Mouse (Mus musculus): Measurements from ENCODE around the gene Lad1. TPM values are rescaled to one million over a fixed set of nuclear protein-coding genes. Genes with fewer than 3 reads are reported as not detected.

Lad1 gene
- polyA plus RNA-seq, 1 experiment from 2014 or later = 3.7 TPM

GRCm38 (mm10) chr1:135862561-135862960 is 44.2 kb downstream of the Lad1 start:
- Histone ChIP-seq H3K9me3 (replicated peaks; ENCODE audit: control insufficient read depth, low read length) (no peaks in the 10 kb centered on the region), H3K27ac (replicated peaks; ENCODE audit: low read depth, low read length) (no peak overlapping the region), H3K4me3 (ENCODE audit: low read depth, low read length) (no peak overlapping the region), H3K36me3 (replicated peaks; ENCODE audit: control insufficient read depth, insufficient read depth, low read depth, low read length) (no peaks in the 10 kb centered on the region), H3K4me2 (ENCODE audit: low read depth, low read length) (no peak overlapping the region), H3K9ac (replicated peaks; ENCODE audit: low read length) (no peak overlapping the region), H3K27me3 (ENCODE audit: control insufficient read depth, insufficient read depth, low read length) (no peaks in the 10 kb centered on the region; the same call in 1 of the 2 replicates), H3K4me1 (ENCODE audit: control insufficient read depth, insufficient read depth, low read length) (no peaks in the 10 kb centered on the region)
- ATAC-seq (replicated peaks; ENCODE audit: insufficient number of reproducible peaks, low FRiP score, low TSS enrichment, low read depth) (no peak), DNase-seq (ENCODE audit: low spot score) (no peak)
- WGBS = 76% methylated on average over 5 of the region's 5 CpGs

- no peaks in the 10 kb centered on the region for H3K4me1 ChIP-seq (ENCODE audit: control insufficient read depth, insufficient read depth, low read length)
- no peak overlapping the region for H3K4me3 ChIP-seq (ENCODE audit: low read depth, low read length)
- H3K9me3 ChIP-seq (replicated peaks; ENCODE audit: control insufficient read depth, low read length) = no peaks in the 10 kb centered on the region
- H3K4me2 ChIP-seq (ENCODE audit: low read depth, low read length) = no peak overlapping the region
- DNase-seq (ENCODE audit: low spot score) (no peak), ATAC-seq (replicated peaks; ENCODE audit: insufficient number of reproducible peaks, low FRiP score, low TSS enrichment, low read depth) (no peak)
- no peaks in the 10 kb centered on the region for H3K36me3 ChIP-seq (replicated peaks; ENCODE audit: control insufficient read depth, insufficient read depth, low read depth, low read length)
- H3K27ac ChIP-seq (replicated peaks; ENCODE audit: low read depth, low read length) = no peak overlapping the region
- WGBS = 81% methylated on average over 9 of the region's 9 CpGs
- no peaks in the 10 kb centered on the region; the same call in 1 of the 2 replicates for H3K27me3 ChIP-seq (ENCODE audit: control insufficient read depth, insufficient read depth, low read length)
- H3K9ac ChIP-seq (replicated peaks; ENCODE audit: low read length) = no peak overlapping the region
Observed at GRCm38 (mm10) chr1:135863786-135864335, 45.5 kb downstream of the Lad1 start.

- ATAC-seq (replicated peaks; ENCODE audit: insufficient number of reproducible peaks, low FRiP score, low TSS enrichment, low read depth) = no peak
- H3K9ac ChIP-seq (replicated peaks; ENCODE audit: low read length) = no peak overlapping the region; the same call in 1 of the 2 replicates
- no peaks in the 10 kb centered on the region for H3K4me1 ChIP-seq (ENCODE audit: control insufficient read depth, insufficient read depth, low read length)
- H3K27me3 ChIP-seq (ENCODE audit: control insufficient read depth, insufficient read depth, low read length) = no peaks in the 10 kb centered on the region; the same call in 1 of the 2 replicates
- WGBS = 87% methylated on average over 6 of the region's 6 CpGs
- no peak overlapping the region for H3K4me2 ChIP-seq (ENCODE audit: low read depth, low read length)
- no peaks in the 10 kb centered on the region for H3K36me3 ChIP-seq (replicated peaks; ENCODE audit: control insufficient read depth, insufficient read depth, low read depth, low read length)
- no peak for DNase-seq (ENCODE audit: low spot score)
- H3K4me3 ChIP-seq (ENCODE audit: low read depth, low read length) = no peak overlapping the region
- no peak overlapping the region for H3K27ac ChIP-seq (replicated peaks; ENCODE audit: low read depth, low read length)
- H3K9me3 ChIP-seq (replicated peaks; ENCODE audit: control insufficient read depth, low read length) = no peaks in the 10 kb centered on the region
Observed at GRCm38 (mm10) chr1:135864830-135865229, 46.4 kb downstream of the Lad1 start.

- 47% methylated on average over 19 of the region's 19 CpGs for WGBS
- ATAC-seq (replicated peaks; ENCODE audit: insufficient number of reproducible peaks, low FRiP score, low TSS enrichment, low read depth) = peak; percentile 81; the same call in 1 of the 2 replicates
Observed at GRCm38 (mm10) chr1:135865518-135866194, 47.3 kb downstream of the Lad1 start.

GRCm38 (mm10) chr1:135868570-135868969 is 50.2 kb downstream of the Lad1 start:
- WGBS = 93% methylated on average over 6 of the region's 6 CpGs
- DNase-seq (ENCODE audit: low spot score) = no peak
- Histone ChIP-seq H3K27me3 (ENCODE audit: control insufficient read depth, insufficient read depth, low read length) (no peaks in the 10 kb centered on the region), H3K36me3 (replicated peaks; ENCODE audit: control insufficient read depth, insufficient read depth, low read depth, low read length) (no peaks in the 10 kb centered on the region), H3K4me2 (ENCODE audit: low read depth, low read length) (no peak overlapping the region), H3K9me3 (replicated peaks; ENCODE audit: control insufficient read depth, low read length) (no peaks in the 10 kb centered on the region), H3K4me1 (ENCODE audit: control insufficient read depth, insufficient read depth, low read length) (no peaks in the 10 kb centered on the region), H3K4me3 (ENCODE audit: low read depth, low read length) (no peak overlapping the region), H3K9ac (replicated peaks; ENCODE audit: low read length) (no peak overlapping the region), H3K27ac (replicated peaks; ENCODE audit: low read depth, low read length) (no peak overlapping the region)
- no peak for ATAC-seq (replicated peaks; ENCODE audit: insufficient number of reproducible peaks, low FRiP score, low TSS enrichment, low read depth)

More at GRCm38 (mm10) chr1:135865518-135866194, 47.3 kb downstream of the Lad1 start:
- Histone ChIP-seq H3K9ac (replicated peaks; ENCODE audit: low read length) (no peak overlapping the region), H3K27me3 (ENCODE audit: control insufficient read depth, insufficient read depth, low read length) (no peaks in the 10 kb centered on the region; the same call in 1 of the 2 replicates), H3K4me3 (ENCODE audit: low read depth, low read length) (no peak overlapping the region), H3K36me3 (replicated peaks; ENCODE audit: control insufficient read depth, insufficient read depth, low read depth, low read length) (no peaks in the 10 kb centered on the region), H3K4me2 (ENCODE audit: low read depth, low read length) (no peak overlapping the region), H3K27ac (replicated peaks; ENCODE audit: low read depth, low read length) (no peak overlapping the region), H3K9me3 (replicated peaks; ENCODE audit: control insufficient read depth, low read length) (no peaks in the 10 kb centered on the region), H3K4me1 (ENCODE audit: control insufficient read depth, insufficient read depth, low read length) (no peaks in the 10 kb centered on the region)
- peak; percentile 82 for DNase-seq (ENCODE audit: low spot score)

GRCm38 (mm10) chr1:135872991-135873390 is 54.6 kb downstream of the Lad1 start:
- H3K36me3 ChIP-seq (replicated peaks; ENCODE audit: control insufficient read depth, insufficient read depth, low read depth, low read length) = no peaks in the 10 kb centered on the region
- no peak overlapping the region for H3K4me2 ChIP-seq (ENCODE audit: low read depth, low read length)
- H3K27me3 ChIP-seq (ENCODE audit: control insufficient read depth, insufficient read depth, low read length) = no peaks in the 10 kb centered on the region
- DNase-seq (ENCODE audit: low spot score) = no peak
- no peaks in the 10 kb centered on the region for H3K4me1 ChIP-seq (ENCODE audit: control insufficient read depth, insufficient read depth, low read length)
- no peak overlapping the region for H3K4me3 ChIP-seq (ENCODE audit: low read depth, low read length)
- no peaks in the 10 kb centered on the region for H3K9me3 ChIP-seq (replicated peaks; ENCODE audit: control insufficient read depth, low read length)
- H3K9ac ChIP-seq (replicated peaks; ENCODE audit: low read length) = no peak overlapping the region
- no peak for ATAC-seq (replicated peaks; ENCODE audit: insufficient number of reproducible peaks, low FRiP score, low TSS enrichment, low read depth)
- no peak overlapping the region for H3K27ac ChIP-seq (replicated peaks; ENCODE audit: low read depth, low read length)
- 81% methylated on average over 4 of the region's 4 CpGs for WGBS

- Histone ChIP-seq H3K4me3 (ENCODE audit: low read depth, low read length) (no peak overlapping the region), H3K4me1 (ENCODE audit: control insufficient read depth, insufficient read depth, low read length) (no peaks in the 10 kb centered on the region), H3K4me2 (ENCODE audit: low read depth, low read length) (no peak overlapping the region), H3K9ac (replicated peaks; ENCODE audit: low read length) (no peak overlapping the region), H3K27ac (replicated peaks; ENCODE audit: low read depth, low read length) (no peak overlapping the region), H3K9me3 (replicated peaks; ENCODE audit: control insufficient read depth, low read length) (no peaks in the 10 kb centered on the region), H3K27me3 (ENCODE audit: control insufficient read depth, insufficient read depth, low read length) (no peaks in the 10 kb centered on the region), H3K36me3 (replicated peaks; ENCODE audit: control insufficient read depth, insufficient read depth, low read depth, low read length) (no peaks in the 10 kb centered on the region)
- WGBS = 62% methylated on average over 2 of the region's 2 CpGs
- ATAC-seq (replicated peaks; ENCODE audit: insufficient number of reproducible peaks, low FRiP score, low TSS enrichment, low read depth) (no peak), DNase-seq (ENCODE audit: low spot score) (no peak)
Observed at GRCm38 (mm10) chr1:135877248-135877647, 58.9 kb downstream of the Lad1 start.

- no peak overlapping the region for H3K27ac ChIP-seq (replicated peaks; ENCODE audit: low read depth, low read length)
- H3K27me3 ChIP-seq (ENCODE audit: control insufficient read depth, insufficient read depth, low read length) = no peaks in the 10 kb centered on the region
- no peaks in the 10 kb centered on the region for H3K36me3 ChIP-seq (replicated peaks; ENCODE audit: control insufficient read depth, insufficient read depth, low read depth, low read length)
- DNase-seq (ENCODE audit: low spot score) (peak; percentile 78), ATAC-seq (replicated peaks; ENCODE audit: insufficient number of reproducible peaks, low FRiP score, low TSS enrichment, low read depth) (no peak)
- no peak overlapping the region for H3K4me3 ChIP-seq (ENCODE audit: low read depth, low read length)
- no peaks in the 10 kb centered on the region for H3K4me1 ChIP-seq (ENCODE audit: control insufficient read depth, insufficient read depth, low read length)
- H3K9me3 ChIP-seq (replicated peaks; ENCODE audit: control insufficient read depth, low read length) = no peaks in the 10 kb centered on the region
- WGBS = 73% methylated on average over 10 of the region's 10 CpGs
- H3K9ac ChIP-seq (replicated peaks; ENCODE audit: low read length) = no peak overlapping the region
- no peak overlapping the region for H3K4me2 ChIP-seq (ENCODE audit: low read depth, low read length)
Observed at GRCm38 (mm10) chr1:135882385-135883109, 64.1 kb downstream of the Lad1 start.

All from embryonic facial prominence, embryonic 11.5 days (tissue).